Mouse (Mus musculus): Measurements from ENCODE around the gene Casc3. TPM values are rescaled to one million over a fixed set of nuclear protein-coding genes. Genes with fewer than 3 reads are reported as not detected.

The Casc3 gene
- polyA plus RNA-seq, 1 experiment from 2014 or later: 32.2 TPM

- Histone ChIP-seq H3K9ac (ENCODE audit: low read depth, low read length) (no peak overlapping the region; the same call in 1 of the 2 replicates), H3K4me2 (ENCODE audit: low read depth, low read length) (no peak overlapping the region), H3K36me3 (ENCODE audit: control insufficient read depth, insufficient read depth, low read length) (peaks cover 40% of the 10 kb centered on the region; the same call in 1 of the 2 replicates), H3K27me3 (replicated peaks; ENCODE audit: control insufficient read depth, insufficient read depth, low read length) (no peaks in the 10 kb centered on the region), H3K27ac (replicated peaks; ENCODE audit: low read depth, low read length) (peak overlapping the region; percentile 75), H3K9me3 (ENCODE audit: control insufficient read depth, low read length) (no peaks in the 10 kb centered on the region), H3K4me3 (ENCODE audit: low read depth, low read length) (no peak overlapping the region), H3K4me1 (ENCODE audit: control insufficient read depth, insufficient read depth, low read length) (peaks cover 8% of the 10 kb centered on the region; the same call in 1 of the 2 replicates)
- WGBS: 40% methylated on average over 4 of the region's 4 CpGs
- ATAC-seq (ENCODE audit: low read depth) (peak; percentile 37; the same call in 1 of the 2 replicates), DNase-seq (ENCODE audit: low spot score) (peak; percentile 81)
Observed at GRCm38 (mm10) chr11:98872040-98872439, 67.3 kb downstream of the Casc3 start.

- no peak overlapping the region for H3K4me3 ChIP-seq (ENCODE audit: low read depth, low read length)
- H3K27me3 ChIP-seq (replicated peaks; ENCODE audit: control insufficient read depth, insufficient read depth, low read length): no peaks in the 10 kb centered on the region
- no peak; the same call in 1 of the 2 replicates for ATAC-seq (ENCODE audit: low read depth)
- H3K27ac ChIP-seq (replicated peaks; ENCODE audit: low read depth, low read length): no peak overlapping the region
- H3K36me3 ChIP-seq (ENCODE audit: control insufficient read depth, insufficient read depth, low read length): peaks cover 21% of the 10 kb centered on the region; the same call in 1 of the 2 replicates
- DNase-seq (ENCODE audit: low spot score): no peak
- H3K4me1 ChIP-seq (ENCODE audit: control insufficient read depth, insufficient read depth, low read length): peaks cover 8% of the 10 kb centered on the region
- H3K9me3 ChIP-seq (ENCODE audit: control insufficient read depth, low read length): no peaks in the 10 kb centered on the region
- 94% methylated on average over 9 of the region's 9 CpGs for WGBS
- H3K4me2 ChIP-seq (ENCODE audit: low read depth, low read length): no peak overlapping the region
- H3K9ac ChIP-seq (ENCODE audit: low read depth, low read length): no peak overlapping the region
Observed at GRCm38 (mm10) chr11:98873900-98874299, 69.2 kb downstream of the Casc3 start.

- H3K27ac ChIP-seq (replicated peaks; ENCODE audit: low read depth, low read length): no peak overlapping the region
- no peak overlapping the region for H3K4me3 ChIP-seq (ENCODE audit: low read depth, low read length)
- H3K27me3 ChIP-seq (replicated peaks; ENCODE audit: control insufficient read depth, insufficient read depth, low read length): no peaks in the 10 kb centered on the region
- DNase-seq (ENCODE audit: low spot score) (no peak), ATAC-seq (ENCODE audit: low read depth) (no peak)
- no peak overlapping the region for H3K4me2 ChIP-seq (ENCODE audit: low read depth, low read length)
- H3K9ac ChIP-seq (ENCODE audit: low read depth, low read length): no peak overlapping the region
- H3K36me3 ChIP-seq (ENCODE audit: control insufficient read depth, insufficient read depth, low read length): peaks cover 19% of the 10 kb centered on the region; the same call in 1 of the 2 replicates
- no peaks in the 10 kb centered on the region for H3K9me3 ChIP-seq (ENCODE audit: control insufficient read depth, low read length)
- 90% methylated on average over 9 of the region's 9 CpGs for WGBS
- no peaks in the 10 kb centered on the region; the same call in 1 of the 2 replicates for H3K4me1 ChIP-seq (ENCODE audit: control insufficient read depth, insufficient read depth, low read length)
Observed at GRCm38 (mm10) chr11:98877001-98877400, 72.3 kb downstream of the Casc3 start.

Other genes with a start within 250 kb of the Casc3 start
- 12.6 and 13.6 TPM in 2 replicates for gene Ormdl3, start 217.5 kb upstream of the Casc3 start, polyA plus RNA-seq (2014; fragmentation: Nextera tagmentation; extraction: Ambion mirVana)
- gene Lrrc3c, start 206.6 kb upstream of the Casc3 start, polyA plus RNA-seq (2014; fragmentation: Nextera tagmentation; extraction: Ambion mirVana): not detected in 2 replicates
- gene Gm12355, start 179.2 kb upstream of the Casc3 start, polyA plus RNA-seq (2014; fragmentation: Nextera tagmentation; extraction: Ambion mirVana): 0.54 and 0.75 TPM in 2 replicates
- gene Gsdma3, start 178.5 kb upstream of the Casc3 start, polyA plus RNA-seq (2014; fragmentation: Nextera tagmentation; extraction: Ambion mirVana): not detected in 2 replicates
- not detected in 2 replicates for gene Gsdma2, start 158.1 kb upstream of the Casc3 start, polyA plus RNA-seq (2014; fragmentation: Nextera tagmentation; extraction: Ambion mirVana)
- 0.64 and 2.0 TPM in 2 replicates for gene Gsdma, start 140.6 kb upstream of the Casc3 start, polyA plus RNA-seq (2014; fragmentation: Nextera tagmentation; extraction: Ambion mirVana)
- 136 and 146 TPM in 2 replicates for gene Psmd3, start 122.4 kb upstream of the Casc3 start, polyA plus RNA-seq (2014; fragmentation: Nextera tagmentation; extraction: Ambion mirVana)
- gene Csf3, start 103.6 kb upstream of the Casc3 start, polyA plus RNA-seq (2014; fragmentation: Nextera tagmentation; extraction: Ambion mirVana): not detected in 2 replicates
- gene Med24, start 75.5 kb upstream of the Casc3 start, polyA plus RNA-seq (2014; fragmentation: Nextera tagmentation; extraction: Ambion mirVana): 40.7 and 49.0 TPM in 2 replicates
- 57.7 and 62.2 TPM in 2 replicates for gene Thra, start 64.3 kb upstream of the Casc3 start, polyA plus RNA-seq (2014; fragmentation: Nextera tagmentation; extraction: Ambion mirVana)
- 1.1 and 1.9 TPM in 2 replicates for gene Nr1d1, start 29.6 kb upstream of the Casc3 start, polyA plus RNA-seq (2014; fragmentation: Nextera tagmentation; extraction: Ambion mirVana)
- gene Msl1, start 9.4 kb upstream of the Casc3 start, polyA plus RNA-seq (2014; fragmentation: Nextera tagmentation; extraction: Ambion mirVana): 18.1 and 18.5 TPM in 2 replicates
- gene Rapgefl1, start 31.9 kb downstream of the Casc3 start, polyA plus RNA-seq (2014; fragmentation: Nextera tagmentation; extraction: Ambion mirVana): 5.7 and 6.3 TPM in 2 replicates
- gene Wipf2, start 58.7 kb downstream of the Casc3 start, polyA plus RNA-seq (2014; fragmentation: Nextera tagmentation; extraction: Ambion mirVana): 3.9 and 4.3 TPM in 2 replicates
- gene Cdc6, start 102.9 kb downstream of the Casc3 start, polyA plus RNA-seq (2014; fragmentation: Nextera tagmentation; extraction: Ambion mirVana): 22.7 and 23.0 TPM in 2 replicates
- 46.4 and 50.3 TPM in 2 replicates for gene Rara, start 122.9 kb downstream of the Casc3 start, polyA plus RNA-seq (2014; fragmentation: Nextera tagmentation; extraction: Ambion mirVana)
- gene Gjd3, start 178.1 kb downstream of the Casc3 start, polyA plus RNA-seq (2014; fragmentation: Nextera tagmentation; extraction: Ambion mirVana): 0.34 and 0.56 TPM in 2 replicates
- 181 and 201 TPM in 2 replicates for gene Top2a, start 219.3 kb downstream of the Casc3 start, polyA plus RNA-seq (2014; fragmentation: Nextera tagmentation; extraction: Ambion mirVana)
- 966 and 1,068 TPM in 2 replicates for gene Igfbp4, start 236.3 kb downstream of the Casc3 start, polyA plus RNA-seq (2014; fragmentation: Nextera tagmentation; extraction: Ambion mirVana)